In the genomic region with DNA sequence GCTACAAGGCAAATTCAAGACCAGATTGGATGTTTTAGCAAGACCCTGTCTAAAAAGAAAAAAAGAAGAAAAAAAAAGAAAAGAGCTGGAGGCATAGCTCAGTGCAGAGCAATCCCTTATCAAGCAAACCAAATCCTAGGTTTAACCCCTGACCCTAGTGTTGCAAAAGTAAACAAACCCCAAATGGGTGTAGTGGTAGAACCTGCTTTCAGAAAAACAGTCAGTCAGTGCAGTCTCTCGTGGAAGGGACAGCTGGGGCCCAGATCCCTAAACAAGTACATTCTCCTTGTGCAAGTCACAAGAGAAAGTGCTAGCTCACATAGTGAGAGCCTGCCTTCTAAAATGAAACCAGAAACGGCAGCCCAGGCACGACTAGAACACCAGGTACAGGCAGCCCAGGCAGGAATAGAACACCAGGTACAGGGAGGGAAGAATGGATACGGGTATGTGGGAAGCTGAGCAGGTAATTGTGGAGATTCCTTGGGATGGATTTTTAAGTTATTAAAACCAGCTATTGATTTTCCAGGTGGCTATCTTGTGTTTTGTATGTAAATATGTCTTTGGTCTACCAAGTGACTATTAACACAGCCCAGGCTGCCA, we compare ENCODE assay signal across 11 mouse cellular contexts. TPM values are rescaled to one million over a fixed set of nuclear protein-coding genes. Genes with fewer than 3 reads are reported as not detected.
A peak's percentile ranks its signal among the peaks of the same experiment; 100 is the strongest.
DNase-seq lines count a peak whose midpoint lies in the region; ATAC-seq and TF ChIP-seq lines count a peak whose summit lies in the region.
"Had no signal": no experiment of that assay in that cellular context is flagged by ENCODE, and none has a peak within 500 bp of the region (broad histone marks: within the 10 kb centered on the region; RNA-seq: fewer than 3 reads in every experiment).

No protein-coding gene starts in this region.

- no peak for TF ChIP-seq CTCF in bone marrow, adult 2 months (IDR thresholded peaks at IDR 0.05; ENCODE audit: control insufficient read depth, insufficient read depth, low read length)

- no peaks in the 10 kb centered on the region for H3K27me3 ChIP-seq in stomach, embryonic 15.5 days (replicated peaks)
- no peaks in the 10 kb centered on the region for H3K27me3 ChIP-seq in forebrain, embryonic 16.5 days (replicated peaks; ENCODE audit: control insufficient read depth, insufficient read depth, low read length)

- peak; percentile 13 to 26 for DNase-seq in cerebellum, postnatal 14 days
- peak; percentile 26 for DNase-seq in layer of hippocampus, adult 9-11 months
- DNase-seq in layer of hippocampus, adult 9-10 months (ENCODE audit: low spot score): no peak

- no peaks in the 10 kb centered on the region; the same call in none of the 2 replicates for H3K4me1 ChIP-seq in bone marrow, adult 2 months (ENCODE audit: control insufficient read depth, insufficient read depth, low read length)
- no peaks in the 10 kb centered on the region; the same call in 1 of the 2 replicates for H3K4me1 ChIP-seq in stomach, embryonic 15.5 days
- H3K4me1 ChIP-seq in forebrain, embryonic 16.5 days (replicated peaks; ENCODE audit: control insufficient read depth, insufficient read depth, low read length): no peaks in the 10 kb centered on the region

- H3K9me3 ChIP-seq in stomach, embryonic 15.5 days: no peaks in the 10 kb centered on the region
- no peaks in the 10 kb centered on the region for H3K9me3 ChIP-seq in forebrain, embryonic 16.5 days (ENCODE audit: control insufficient read depth, low read length)

- H3K4me2 ChIP-seq in stomach, embryonic 15.5 days: no peak overlapping the region
- no peak overlapping the region for H3K4me2 ChIP-seq in forebrain, embryonic 16.5 days (ENCODE audit: low read length)

- no peaks in the 10 kb centered on the region for H3K36me3 ChIP-seq in stomach, embryonic 15.5 days
- H3K36me3 ChIP-seq in forebrain, embryonic 16.5 days (ENCODE audit: control insufficient read depth, insufficient read depth): no peaks in the 10 kb centered on the region

- TF ChIP-seq POLR2A in bone marrow, adult 2 months (IDR thresholded peaks at IDR 0.05; ENCODE audit: borderline replicate concordance, control insufficient read depth, low read depth, low read length): no peak

- H3K4me3 ChIP-seq in bone marrow, adult 2 months (replicated peaks; ENCODE audit: control insufficient read depth, low read depth, low read length): peak overlapping the region; percentile 13
- H3K4me3 ChIP-seq in stomach, embryonic 15.5 days (replicated peaks): no peak overlapping the region
- H3K4me3 ChIP-seq in forebrain, embryonic 16.5 days (replicated peaks; ENCODE audit: low read length): no peak overlapping the region

- H3K27ac ChIP-seq in bone marrow, adult 2 months (ENCODE audit: control insufficient read depth, insufficient read depth, low read depth, low read length, poor library complexity): no peak overlapping the region
- peak overlapping the region; percentile 65; the same call in 1 of the 2 replicates for H3K27ac ChIP-seq in stomach, embryonic 15.5 days
- H3K27ac ChIP-seq in forebrain, embryonic 16.5 days (ENCODE audit: low read length): no peak overlapping the region

- no peak for ATAC-seq in cerebellum, adult (ENCODE audit: insufficient number of reproducible peaks, low FRiP score, low TSS enrichment)
- ATAC-seq in stomach, embryonic 15.5 days (ENCODE audit: insufficient read depth, low FRiP score, low read depth): no peak
- no peak for ATAC-seq in forebrain, embryonic 16.5 days
- ATAC-seq in erythroblast, adult 5-6 weeks (replicated peaks; ENCODE audit: low FRiP score, poor library complexity, severe bottlenecking): no peak

- WGBS in bone marrow, adult 2 months: 45% methylated on average over 4 of the region's 4 CpGs
- WGBS in stomach, embryonic 15.5 days: 25% methylated on average over 4 of the region's 4 CpGs
- WGBS in forebrain, embryonic 16.5 days: 68% methylated on average over 4 of the region's 4 CpGs

- no peak overlapping the region for H3K9ac ChIP-seq in stomach, embryonic 15.5 days
- no peak overlapping the region for H3K9ac ChIP-seq in forebrain, embryonic 16.5 days (replicated peaks; ENCODE audit: low read depth, low read length)

RNA-seq across cellular contexts. Expression of gene Avpr1b, which starts 13.6 kb away (rescaled TPM):
- polyA plus RNA-seq in bone marrow, adult 2 months (2011; ENCODE audit: insufficient read depth, insufficient read length, low replicate concordance, missing spikeins): not detected in 2 replicates
- not detected in 2 replicates for polyA plus RNA-seq in stomach, embryonic 15.5 days (2015; fragmentation: Nextera tagmentation; extraction: Ambion mirVana)
- polyA plus RNA-seq in forebrain, embryonic 16.5 days (2015; fragmentation: Nextera tagmentation; extraction: Ambion mirVana): 0.14 TPM in 1 of 2 replicates, not detected in the other
- total RNA-seq in erythroblast, adult 5-6 weeks (2015; ENCODE audit: low replicate concordance): not detected in 2 replicates
- not detected in 2 replicates for total RNA-seq in erythroblast, adult 5-6 weeks (2017; ENCODE audit: low replicate concordance)
- polyA plus RNA-seq: C2C12; heart, embryonic 14.5 days; inflammation-experienced regulatory T-cells, adult 6 months had no signal

RNA-seq across cellular contexts. Expression of gene Ctse, which starts 25.4 kb away (rescaled TPM):
- 118 and 261 TPM in 2 replicates for polyA plus RNA-seq in bone marrow, adult 2 months (2011; ENCODE audit: insufficient read depth, insufficient read length, low replicate concordance, missing spikeins)
- polyA plus RNA-seq in stomach, embryonic 15.5 days (2015; fragmentation: Nextera tagmentation; extraction: Ambion mirVana): 57.8 and 66.8 TPM in 2 replicates
- polyA plus RNA-seq in forebrain, embryonic 16.5 days (2015; fragmentation: Nextera tagmentation; extraction: Ambion mirVana): not detected in 2 replicates
- total RNA-seq in erythroblast, adult 5-6 weeks (2015; ENCODE audit: low replicate concordance): 1,800 and 1,836 TPM in 2 replicates
- total RNA-seq in erythroblast, adult 5-6 weeks (2017; ENCODE audit: low replicate concordance): 1,272 and 1,472 TPM in 2 replicates
- polyA plus RNA-seq: C2C12; heart, embryonic 14.5 days had no signal

Comparison
In these comparisons a context has a peak if more than half of its experiments do, and no peak if none do; other contexts are left out.
1. RNA of gene Ctse, which starts 25.4 kb away (polyA plus RNA-seq): 118 to 261 TPM in bone marrow, adult 2 months and 57.8 to 66.8 TPM in stomach, embryonic 15.5 days; not detected in forebrain, embryonic 16.5 days; every median in the first group is over 10 times any median in the second.